Mouse (Mus musculus) CH12.LX (cell line): ENCODE measurements around the gene 2300002M23Rik. TPM values are rescaled to one million over a fixed set of nuclear protein-coding genes. Genes with fewer than 3 reads are reported as not detected.

Experiments used
- DNase-seq: peaks from one replicate; pipeline ENCODE4 v3.0.0-alpha.2; 2013; ENCODE audit errors: extremely low read depth
- H3K27ac ChIP-seq: 2 replicates; pipeline ENCODE4 v1.5.1; 2012; ENCODE audit warnings: low read depth, mild to moderate bottlenecking, control low read depth, moderate library complexity; ENCODE audit not compliant: insufficient read depth
- H3K27me3 ChIP-seq: replicated peaks from 2 replicates; pipeline ENCODE3; 2012; ENCODE audit warnings: inconsistent platforms
- H3K36me3 ChIP-seq, 2 experiments: replicated peaks in 1 of 2; 2 replicates each; pipeline versions ENCODE3 to v1.6.1; 2012; ENCODE audit warnings: inconsistent platforms in 1 of 2, low read length in 1 of 2, mild to moderate bottlenecking in 1 of 2, mixed read lengths in 1 of 2, moderate library complexity in 1 of 2; ENCODE audit not compliant: control insufficient read depth in 1 of 2, insufficient read depth in 1 of 2
- H3K4me1 ChIP-seq, 2 experiments: 2 replicates each; pipeline ENCODE4 v1.6.1; 2012; ENCODE audit warnings: inconsistent platforms in 1 of 2, moderate library complexity in 1 of 2; ENCODE audit not compliant: insufficient read depth in 2 of 2, control insufficient read depth in 1 of 2
- H3K4me2 ChIP-seq: 2 replicates; pipeline ENCODE4 v1.6.1; 2012; ENCODE audit warnings: low read depth, mild to moderate bottlenecking, control low read depth; ENCODE audit not compliant: poor library complexity, insufficient read depth, severe bottlenecking
- H3K4me3 ChIP-seq, 3 experiments: fragments of 150-350 bp in 1 of 3; sonication (generic) in 1 of 3; replicated peaks in 1 of 3; 2 replicates each; pipeline versions ENCODE3 to v1.5.1; 2011 to 2012; ENCODE audit warnings: low read depth in 2 of 3, low read length in 2 of 3, mild to moderate bottlenecking in 2 of 3, moderate library complexity in 2 of 3, control low read depth in 1 of 3, improper control_type of control experiment in 1 of 3, inconsistent platforms in 1 of 3, mixed read lengths in 1 of 3; ENCODE audit not compliant: poor library complexity in 1 of 3
- H3K79me2 ChIP-seq: replicated peaks from 2 replicates; pipeline ENCODE4 v1.6.1; 2012; ENCODE audit warnings: mild to moderate bottlenecking, moderate library complexity; ENCODE audit not compliant: control insufficient read depth, poor library complexity, insufficient read depth, severe bottlenecking; ENCODE audit errors: extremely low read depth
- H3K9ac ChIP-seq: 2 replicates; pipeline ENCODE4 v1.6.1; 2012; ENCODE audit warnings: low read depth, mild to moderate bottlenecking, control low read depth, moderate library complexity; ENCODE audit not compliant: insufficient read depth
- H3K9me3 ChIP-seq: replicated peaks from 2 replicates; pipeline ENCODE3; 2012; ENCODE audit warnings: low read length, inconsistent platforms, mixed read lengths
- BHLHE40 ChIP-seq: IDR thresholded peaks from 2 replicates; pipeline ENCODE4 v1.6.1; 2011; ENCODE audit warnings: mild to moderate bottlenecking, low read depth, low read length, improper control_type of control experiment
- CHD1 ChIP-seq: IDR thresholded peaks from 2 replicates; pipeline ENCODE4 v1.6.1; 2012; ENCODE audit warnings: low read depth, low read length, improper control_type of control experiment, inconsistent platforms
- E2F4 ChIP-seq: IDR thresholded peaks from 2 replicates; pipeline ENCODE4 v1.6.1; 2011; ENCODE audit warnings: low read depth, low read length, improper control_type of control experiment; ENCODE audit not compliant: insufficient replicate concordance
- ELF1 ChIP-seq: IDR thresholded peaks from 2 replicates; pipeline ENCODE4 v1.6.1; 2014; ENCODE audit warnings: low read depth, mild to moderate bottlenecking, inconsistent platforms, low read length, improper control_type of control experiment
- EP300 ChIP-seq: IDR thresholded peaks from 2 replicates; pipeline ENCODE4 v1.6.1; 2011; ENCODE audit warnings: low read length, improper control_type of control experiment
- HCFC1 ChIP-seq: IDR thresholded peaks from 2 replicates; pipeline ENCODE4 v1.6.1; 2012; ENCODE audit warnings: low read depth, mild to moderate bottlenecking, inconsistent platforms, low read length, improper control_type of control experiment
- JUND ChIP-seq: conservative IDR thresholded peaks from 2 replicates; pipeline ENCODE4 v1.6.1; 2011; ENCODE audit warnings: low read depth, low read length, improper control_type of control experiment
- KAT2A ChIP-seq: IDR thresholded peaks from 2 replicates; pipeline ENCODE4 v1.6.1; 2012; ENCODE audit warnings: low read length, improper control_type of control experiment, inconsistent platforms; ENCODE audit not compliant: insufficient replicate concordance
- MAX ChIP-seq: IDR thresholded peaks from 2 replicates; pipeline ENCODE4 v1.6.1; 2011; ENCODE audit warnings: low read length, improper control_type of control experiment
- MAZ ChIP-seq: IDR thresholded peaks from 2 replicates; pipeline ENCODE4 v1.6.1; 2012; ENCODE audit warnings: low read depth, mild to moderate bottlenecking, inconsistent platforms, low read length, improper control_type of control experiment, moderate library complexity
- MEF2A ChIP-seq: IDR thresholded peaks from 2 replicates; pipeline ENCODE4 v1.6.1; 2014; ENCODE audit warnings: low read depth, mild to moderate bottlenecking, inconsistent platforms, low read length, improper control_type of control experiment, borderline replicate concordance
- NRF1 ChIP-seq: IDR thresholded peaks from 2 replicates; pipeline ENCODE4 v1.6.1; 2014; ENCODE audit warnings: low read depth, mild to moderate bottlenecking, inconsistent platforms, low read length, improper control_type of control experiment, moderate library complexity
- POLR2A ChIP-seq: IDR thresholded peaks from 2 replicates; pipeline ENCODE4 v1.6.1; 2011; ENCODE audit warnings: low read depth, mild to moderate bottlenecking, improper control_type of control experiment, low read length
- POLR2AphosphoS2 ChIP-seq: IDR thresholded peaks from 2 replicates; pipeline ENCODE4 v1.6.1; 2011; ENCODE audit warnings: low read depth, low read length, improper control_type of control experiment
- RCOR1 ChIP-seq: conservative IDR thresholded peaks from 2 replicates; pipeline ENCODE4 v1.6.1; 2012; ENCODE audit warnings: low read depth, mild to moderate bottlenecking, inconsistent platforms, low read length, improper control_type of control experiment
- SIN3A ChIP-seq: IDR thresholded peaks from 2 replicates; pipeline ENCODE4 v1.6.1; 2012; ENCODE audit warnings: low read length, improper control_type of control experiment, inconsistent platforms
- TBP ChIP-seq: conservative IDR thresholded peaks from 2 replicates; pipeline ENCODE4 v1.6.1; 2011; ENCODE audit warnings: low read depth, low read length, improper control_type of control experiment
- TCF12 ChIP-seq: IDR thresholded peaks from 2 replicates; pipeline ENCODE4 v1.6.1; 2014; ENCODE audit warnings: low read depth, mild to moderate bottlenecking, inconsistent platforms, low read length, improper control_type of control experiment
- UBTF ChIP-seq: IDR thresholded peaks from 2 replicates; pipeline ENCODE4 v1.6.1; 2012; ENCODE audit warnings: low read depth, mild to moderate bottlenecking, inconsistent platforms, low read length, improper control_type of control experiment, moderate library complexity
- ZC3H11A ChIP-seq: IDR thresholded peaks from 2 replicates; pipeline ENCODE4 v1.6.1; 2012; ENCODE audit warnings: low read depth, mild to moderate bottlenecking, inconsistent platforms, low read length, improper control_type of control experiment
- ZKSCAN1 ChIP-seq: IDR thresholded peaks from 2 replicates; pipeline ENCODE4 v1.6.1; 2012; ENCODE audit warnings: low read depth, inconsistent platforms, low read length, improper control_type of control experiment, borderline replicate concordance
- ZMIZ1 ChIP-seq: IDR thresholded peaks from 2 replicates; pipeline ENCODE4 v1.6.1; 2012; ENCODE audit warnings: low read depth, mild to moderate bottlenecking, inconsistent platforms, low read length, improper control_type of control experiment
- dilution Hi-C: fragments of 300-500 bp; cut with MboI; formaldehyde crosslinking; loops from 2 replicates; pipeline ENCODE4 v1.14.3; 2020; ENCODE audit warnings: low sequenced_read_pairs; ENCODE audit not compliant: extremely low pct_unique_long_range_greater_than_20kb, extremely low pct_ligation_motif_present
- in situ Hi-C: fragments of 300-500 bp; cut with MboI; formaldehyde crosslinking; loops from 3 replicates; pipeline ENCODE4 v1.14.3; 2019; ENCODE audit warnings: low sequenced_read_pairs, low pct_ligation_motif_present, low pct_unique_long_range_greater_than_20kb, mixed read lengths
- polyA plus RNA-seq: library from polyadenylated mRNA; unstranded; fragments of >175 nt; gene quantifications from 2 replicates; pipeline ENCODE4 v1.2.1, GENCODE M21; 2012; ENCODE audit warnings: low read depth; ENCODE audit not compliant: insufficient read length
- total RNA-seq, 2 experiments: library from RNA; depleted of rRNA; stranded (reverse); fragments of 300-350 nt in 1 of 2; fragments of >200 nt in 1 of 2; gene quantifications; 2 replicates each; pipeline ENCODE4 v1.2.3; 2012 to 2014

2300002M23Rik gene
- total and polyA plus RNA-seq, 3 experiments, result not detected

DNA sequence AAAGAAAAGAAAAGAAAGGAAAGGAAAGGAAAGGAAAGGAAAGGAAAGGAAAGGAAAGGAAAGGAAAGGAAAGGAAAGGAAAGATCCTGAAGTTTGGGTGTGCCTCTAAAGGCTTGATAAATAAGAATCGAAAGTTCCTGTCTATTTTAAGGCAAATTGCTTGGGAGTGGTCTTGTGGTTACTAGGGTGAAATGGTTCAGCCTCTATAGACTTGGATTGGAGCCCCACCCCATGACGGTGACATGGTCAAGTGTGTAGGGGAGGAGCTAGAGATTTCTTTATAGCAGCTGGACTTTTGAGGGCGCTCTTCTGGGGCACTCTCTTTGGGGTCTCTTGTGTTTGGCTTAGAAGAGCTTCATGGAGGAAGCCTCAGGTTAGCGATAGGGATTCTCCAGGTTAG, 26.5 kb downstream of the 2300002M23Rik start:
- in situ Hi-C loops (no loop called here), dilution Hi-C loops (no loop called here)
- no peak overlapping the region for H3K4me3 ChIP-seq
- no peak for TF ChIP-seq MEF2A
- TF ChIP-seq ZC3H11A, result no peak
- no peak for TF ChIP-seq ZMIZ1
- TF ChIP-seq MAZ, result no peak
- TF ChIP-seq E2F4, result no peak
- TF ChIP-seq HCFC1, result no peak
- no peak for TF ChIP-seq JUND
- TF ChIP-seq ZKSCAN1, result no peak
- TF ChIP-seq NRF1, result no peak
- TF ChIP-seq UBTF, result no peak
- no peak for TF ChIP-seq BHLHE40
- no peak for TF ChIP-seq POLR2A
- no peak for TF ChIP-seq RCOR1
- TF ChIP-seq CHD1, result no peak
- no peak for TF ChIP-seq TBP
- TF ChIP-seq EP300, result no peak
- TF ChIP-seq SIN3A, result no peak
- no peak for TF ChIP-seq KAT2A
- no peak for TF ChIP-seq MAX
- TF ChIP-seq TCF12, result no peak
- H3K4me2 ChIP-seq, result no peak overlapping the region
- no peaks in the 10 kb centered on the region for H3K79me2 ChIP-seq
- H3K9ac ChIP-seq, result no peak overlapping the region
- H3K4me1 ChIP-seq, result peaks cover 0 to 6% of the 10 kb centered on the region in 2 experiments; a peak in 2 of 4 replicates
- H3K9me3 ChIP-seq, result peaks cover 6% of the 10 kb centered on the region
- peaks cover 21% of the 10 kb centered on the region for H3K27me3 ChIP-seq
- no peak overlapping the region for H3K27ac ChIP-seq
- DNase-seq, result no peak
- H3K36me3 ChIP-seq, result no peaks in the 10 kb centered on the region

DNA sequence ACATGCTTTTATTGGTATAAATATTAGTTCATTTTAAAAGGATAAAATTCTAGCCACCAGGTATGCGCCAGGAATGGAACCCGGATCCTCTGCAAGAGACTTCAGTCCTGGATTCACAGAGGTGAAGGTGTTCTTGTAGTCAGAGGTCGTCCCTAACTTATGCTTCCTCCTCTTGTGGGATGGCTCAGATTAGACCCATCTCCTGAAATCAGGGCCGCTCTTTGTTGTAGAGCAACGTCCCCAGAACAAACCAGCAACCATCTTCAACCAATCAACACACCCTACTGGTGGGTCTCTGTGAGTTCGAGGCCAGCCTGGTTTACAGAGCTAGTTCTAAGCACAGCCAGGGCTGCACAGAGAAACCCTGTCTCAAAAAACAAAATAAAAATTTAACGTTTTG, 27.2 kb downstream of the 2300002M23Rik start:
- dilution Hi-C loops (no loop called here), in situ Hi-C loops (no loop called here)
- H3K4me3 ChIP-seq, result no peak overlapping the region
- no peak overlapping the region for H3K27ac ChIP-seq
- DNase-seq, result no peak
- H3K4me1 ChIP-seq, result peaks cover 0 to 6% of the 10 kb centered on the region in 2 experiments; a peak in 2 of 4 replicates
- H3K4me2 ChIP-seq, result no peak overlapping the region
- no peaks in the 10 kb centered on the region for H3K36me3 ChIP-seq
- H3K9me3 ChIP-seq, result peaks cover 6% of the 10 kb centered on the region
- no peak overlapping the region for H3K9ac ChIP-seq
- peaks cover 21% of the 10 kb centered on the region for H3K27me3 ChIP-seq
- TF ChIP-seq POLR2AphosphoS2 (no peak), ELF1 (no peak), CHD1 (no peak)
- H3K79me2 ChIP-seq, result no peaks in the 10 kb centered on the region
